Mouse (Mus musculus) heart, adult 2 months (tissue): ENCODE results near the gene Prkab2. TPM values are rescaled to one million over a fixed set of nuclear protein-coding genes. Genes with fewer than 3 reads are reported as not detected.

Experiments used
- DNase-seq, 2 experiments: peaks; one replicate each; pipeline ENCODE4 v3.0.0; 2021
- H3K27ac ChIP-seq: fragments of 200-600 bp; 2 replicates; pipeline ENCODE4 v1.8.1; 2022
- H3K27me3 ChIP-seq: fragments of 200-500 bp; 2 replicates; pipeline ENCODE4 v1.6.1; 2012; ENCODE audit warnings: mild to moderate bottlenecking, low read length, inconsistent platforms, mixed read lengths; ENCODE audit not compliant: control insufficient read depth, insufficient read depth
- H3K36me3 ChIP-seq: fragments of 200-500 bp; 2 replicates; pipeline ENCODE4 v1.6.1; 2012; ENCODE audit warnings: low read length, inconsistent platforms; ENCODE audit not compliant: control insufficient read depth, insufficient read depth
- H3K4me1 ChIP-seq: fragments of 200-500 bp; 2 replicates; pipeline ENCODE4 v1.6.1; 2011; ENCODE audit warnings: low read length; ENCODE audit not compliant: control insufficient read depth, insufficient read depth
- H3K4me3 ChIP-seq: fragments of 200-600 bp; 2 replicates; pipeline ENCODE4 v1.8.1; 2022
- H3K79me2 ChIP-seq: fragments of 200-500 bp; replicated peaks from 2 replicates; pipeline ENCODE4 v1.6.1; 2012; ENCODE audit warnings: mild to moderate bottlenecking, inconsistent platforms, low read length, moderate library complexity, mixed read lengths; ENCODE audit not compliant: control insufficient read depth, insufficient read depth
- H3K9ac ChIP-seq: fragments of 200-500 bp; 2 replicates; pipeline ENCODE4 v1.6.1; 2012; ENCODE audit warnings: low read depth, mild to moderate bottlenecking, control low read depth, inconsistent platforms, low read length, mixed read lengths
- CTCF ChIP-seq: fragments of 200-600 bp; IDR thresholded peaks from 2 replicates; pipeline ENCODE4 v1.8.1; 2022; ENCODE audit warnings: antibody characterized with exemption, mild to moderate bottlenecking, moderate library complexity
- EP300 ChIP-seq: fragments of 200-500 bp; IDR thresholded peaks from 2 replicates; pipeline ENCODE4 v1.6.1; 2011; ENCODE audit warnings: low read depth, low read length, control low read depth; ENCODE audit not compliant: insufficient read depth
- POLR2A ChIP-seq: fragments of 200-500 bp; IDR thresholded peaks from 2 replicates; pipeline ENCODE4 v1.6.1; 2011; ENCODE audit warnings: mild to moderate bottlenecking, low read depth, low read length, control low read depth; ENCODE audit not compliant: insufficient read depth
- WGBS: fragments of 180-500 bp; shearing (Covaris S2); methylation state at CpG from one replicate; pipeline ENCODE4 v1.1.7; 2018; 5-methylcytosine and 5-hydroxymethylcytosine counted together
- intact Hi-C: fragments of 180-260 bp; cut with DNase I; formaldehyde crosslinking; loops from one replicate; pipeline ENCODE4 v1.15.1; 2025
- polyA plus RNA-seq: library from polyadenylated mRNA; depleted of rRNA; stranded (reverse); fragments of >200 nt; gene quantifications from 2 replicates; pipeline ENCODE4 v1.2.3, GENCODE M21; 2012
- total RNA-seq, 2 experiments: library from RNA; stranded (reverse); gene quantifications; 2 replicates each; pipeline ENCODE4 v1.2.3; 2021

The Prkab2 gene
- total and polyA plus RNA-seq, 3 experiments, result 20.2 to 21.6 (median 20.6) TPM

GRCm38 (mm10) chr3:97689289-97689688 lies 31.3 kb downstream of the Prkab2 start:
- DNase-seq, result no peak
- Histone ChIP-seq H3K79me2 (no peaks in the 10 kb centered on the region), H3K4me3 (no peak overlapping the region), H3K27me3 (no peaks in the 10 kb centered on the region), H3K27ac (no peak overlapping the region), H3K36me3 (no peaks in the 10 kb centered on the region), H3K4me1 (no peaks in the 10 kb centered on the region), H3K9ac (no peak overlapping the region)
- WGBS, result 43% methylated on average over 2 of the region's 2 CpGs
- intact Hi-C loops, result no loop called here
- TF ChIP-seq CTCF (no peak), POLR2A (no peak)

GRCm38 (mm10) chr3:97690590-97690989 lies 32.6 kb downstream of the Prkab2 start:
- TF ChIP-seq CTCF, result no peak
- TF ChIP-seq EP300, result no peak
- no peak for TF ChIP-seq POLR2A
- intact Hi-C loops, result no loop called here
- no peak overlapping the region for H3K27ac ChIP-seq
- no peak overlapping the region for H3K4me3 ChIP-seq
- H3K79me2 ChIP-seq, result no peaks in the 10 kb centered on the region
- H3K9ac ChIP-seq, result no peak overlapping the region
- H3K27me3 ChIP-seq, result no peaks in the 10 kb centered on the region
- no peaks in the 10 kb centered on the region for H3K4me1 ChIP-seq
- DNase-seq, result no peak
- WGBS, result 64% methylated on average over 7 of the region's 7 CpGs
- H3K36me3 ChIP-seq, result no peaks in the 10 kb centered on the region

DNA sequence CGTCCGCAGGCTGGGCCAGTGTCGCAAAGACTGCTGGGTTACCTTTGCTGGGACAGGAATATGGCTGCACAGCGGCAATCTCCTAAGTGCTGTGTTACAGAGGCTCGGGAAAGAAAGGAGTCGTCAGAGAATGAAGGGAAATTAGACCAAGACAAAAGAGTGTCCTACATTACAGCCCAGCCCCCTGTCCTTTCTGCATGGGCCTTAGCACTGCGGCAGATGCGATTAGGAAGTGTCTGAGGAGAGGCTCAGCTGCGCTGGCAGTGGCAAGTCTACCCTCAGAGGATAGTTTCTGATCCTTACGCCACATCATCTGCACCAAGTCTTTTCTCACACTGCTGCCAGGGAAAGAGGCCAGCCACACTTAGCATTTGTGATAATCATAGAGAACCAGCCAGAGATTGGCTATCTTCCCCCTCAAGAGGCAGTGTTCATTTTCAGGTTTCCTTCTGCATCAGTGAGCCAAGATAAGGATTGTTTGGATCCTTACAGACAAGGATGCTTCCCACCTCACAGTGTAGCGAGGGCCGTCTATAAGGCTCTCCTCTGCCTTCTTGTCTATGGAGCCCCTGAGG lies 33.5 kb downstream of the Prkab2 start:
- Histone ChIP-seq H3K36me3 (no peaks in the 10 kb centered on the region), H3K4me1 (no peaks in the 10 kb centered on the region), H3K79me2 (no peaks in the 10 kb centered on the region), H3K27me3 (no peaks in the 10 kb centered on the region), H3K4me3 (no peak overlapping the region), H3K27ac (no peak overlapping the region), H3K9ac (no peak overlapping the region)
- no peak for TF ChIP-seq POLR2A
- no peak for TF ChIP-seq EP300
- intact Hi-C loops, result no loop called here
- 59% methylated on average over 12 of the region's 12 CpGs for WGBS
- no peak for DNase-seq

DNA sequence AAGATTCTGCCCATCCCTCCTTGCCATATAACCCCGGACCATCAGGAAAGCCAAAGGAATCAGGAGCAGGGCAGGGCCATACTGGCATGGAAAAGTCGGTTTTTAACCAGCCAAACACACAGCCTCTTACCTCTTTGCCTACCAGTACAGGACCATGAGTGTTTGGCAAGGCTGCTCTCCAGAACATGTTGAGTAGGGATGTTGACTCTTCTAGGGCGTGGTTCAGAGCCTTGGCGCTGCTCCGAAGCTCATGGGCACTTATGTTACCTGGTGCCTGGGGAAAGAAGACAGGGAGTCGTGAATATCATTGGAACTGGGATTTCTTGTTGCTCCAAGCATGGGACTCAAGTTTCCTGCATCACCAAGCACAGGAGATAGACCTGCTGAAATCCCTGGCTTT lies 35.8 kb downstream of the Prkab2 start:
- Histone ChIP-seq H3K9ac (no peak overlapping the region), H3K27ac (no peak overlapping the region), H3K4me3 (no peak overlapping the region), H3K4me1 (no peaks in the 10 kb centered on the region), H3K27me3 (no peaks in the 10 kb centered on the region), H3K36me3 (no peaks in the 10 kb centered on the region), H3K79me2 (no peaks in the 10 kb centered on the region)
- intact Hi-C loops, result no loop called here
- TF ChIP-seq POLR2A (no peak), CTCF (no peak), EP300 (no peak)
- WGBS, result 85% methylated on average over 6 of the region's 6 CpGs
- DNase-seq, result no peak

GRCm38 (mm10) chr3:97696866-97697265 lies 38.9 kb downstream of the Prkab2 start:
- Histone ChIP-seq H3K79me2 (no peaks in the 10 kb centered on the region), H3K36me3 (peaks cover 2% of the 10 kb centered on the region; the same call in 1 of the 2 replicates), H3K9ac (no peak overlapping the region), H3K27me3 (no peaks in the 10 kb centered on the region), H3K4me1 (no peaks in the 10 kb centered on the region), H3K27ac (no peak overlapping the region), H3K4me3 (no peak overlapping the region)
- intact Hi-C loops, result no loop called here
- TF ChIP-seq POLR2A (no peak), CTCF (no peak), EP300 (no peak)
- no peak for DNase-seq
- 75% methylated on average over 9 of the region's 9 CpGs for WGBS

DNA sequence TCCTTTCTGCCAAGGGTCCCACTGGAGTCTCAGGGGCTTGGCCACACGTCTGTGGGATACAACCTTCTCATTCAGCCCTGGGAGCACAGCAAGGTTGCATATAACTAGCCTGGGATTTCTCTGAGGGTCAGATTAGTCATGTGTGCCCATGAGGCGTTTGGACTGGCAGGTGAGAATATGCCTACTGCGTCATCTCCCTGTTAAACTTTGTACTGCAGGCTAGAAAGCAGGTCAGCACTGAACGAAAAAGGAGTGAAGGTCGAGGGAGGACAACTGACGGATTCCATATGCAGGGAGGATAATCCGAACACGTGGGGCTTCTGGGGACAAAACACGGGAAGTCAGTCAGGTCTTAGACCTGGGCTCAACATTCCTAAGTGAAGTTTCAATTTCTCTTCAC lies 39.3 kb downstream of the Prkab2 start:
- H3K36me3 ChIP-seq, result peaks cover 2% of the 10 kb centered on the region; the same call in 1 of the 2 replicates
- no peak for DNase-seq
- no peaks in the 10 kb centered on the region for H3K27me3 ChIP-seq
- H3K9ac ChIP-seq, result no peak overlapping the region
- intact Hi-C loops, result no loop called here
- TF ChIP-seq EP300 (no peak), POLR2A (no peak), CTCF (no peak)
- H3K4me3 ChIP-seq, result no peak overlapping the region
- no peaks in the 10 kb centered on the region for H3K4me1 ChIP-seq
- WGBS, result 61% methylated on average over 9 of the region's 9 CpGs
- no peak overlapping the region for H3K27ac ChIP-seq
- H3K79me2 ChIP-seq, result no peaks in the 10 kb centered on the region
